Mouse (Mus musculus) macrophage (primary cell): Measurements from ENCODE around the gene Cemip. TPM values are rescaled to one million over a fixed set of nuclear protein-coding genes. Genes with fewer than 3 reads are reported as not detected.
"Not testable (repeated sequence)": the region's sequence is repeated elsewhere in the genome, so short reads cannot be mapped to it uniquely, and the experiment has no call there.

Experiments
- H3K27ac ChIP-seq: fragments of 350-480 bp; formaldehyde crosslinking; 2 replicates; pipeline ENCODE4 v1.9.0; 2021
- H3K36me3 ChIP-seq: fragments of 350-480 bp; formaldehyde crosslinking; 2 replicates; pipeline ENCODE4 v1.9.0; 2021; ENCODE audit errors: inconsistent target
- H3K4me3 ChIP-seq: fragments of 350-480 bp; formaldehyde crosslinking; 2 replicates; pipeline ENCODE4 v1.9.0; 2021; ENCODE audit errors: inconsistent target
- H3K79me2 ChIP-seq: fragments of 350-480 bp; formaldehyde crosslinking; 2 replicates; pipeline ENCODE4 v1.9.0; 2021; ENCODE audit errors: inconsistent target
- WGBS: methylation state at CpG from one replicate; pipeline ENCODE4 v1.1.7; 2026; ENCODE audit warnings: inconsistent platforms; ENCODE audit not compliant: missing documents; 5-methylcytosine and 5-hydroxymethylcytosine counted together
- polyA plus RNA-seq: library from polyadenylated mRNA; stranded (reverse); fragments of 250-400 nt; gene quantifications from 3 replicates; pipeline ENCODE4 v1.2.4, GENCODE M21; 2018; ENCODE audit warnings: inconsistent platforms

Gene Cemip
- polyA plus RNA-seq, 1 experiment from 2014 or later = 0.07 TPM

GRCm38 (mm10) chr7:83891433-83892332, 194.6 kb downstream of the Cemip start:
- peaks cover 26% of the 10 kb centered on the region for H3K79me2 ChIP-seq
- H3K27ac ChIP-seq = peak overlapping the region; percentile 46
- WGBS = 5% methylated on average over 44 of the region's 44 CpGs
- H3K36me3 ChIP-seq = no peaks in the 10 kb centered on the region
- H3K4me3 ChIP-seq = peak overlapping the region; percentile 93

- not testable (repeated sequence) for H3K27ac ChIP-seq, H3K36me3 ChIP-seq, H3K4me3 ChIP-seq
- H3K79me2 ChIP-seq = peaks cover 23% of the 10 kb centered on the region
- 96% methylated on average over 2 of the region's 5 CpGs for WGBS
These were observed 196.4 kb downstream of the Cemip start for GRCm38 (mm10) chr7:83889946-83890345.

DNA sequence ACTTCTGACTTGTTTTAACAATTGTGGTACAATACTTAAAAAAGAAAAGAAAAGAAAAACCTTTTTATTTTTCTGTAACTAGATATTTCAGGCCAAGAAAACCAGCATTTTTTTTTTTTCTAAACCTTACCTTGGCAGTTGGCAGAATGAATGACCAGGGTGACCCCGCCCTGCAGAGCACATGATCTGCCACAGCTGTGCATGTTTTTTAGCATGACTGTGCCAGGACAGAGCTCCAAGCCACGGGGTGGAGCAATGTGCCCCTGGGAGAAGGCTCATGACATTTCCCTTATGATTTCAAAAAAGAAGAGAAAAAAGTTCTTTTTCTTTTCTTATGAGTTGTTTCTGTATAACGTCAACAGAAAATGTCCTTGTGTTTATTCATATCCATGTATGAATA, 196.9 kb downstream of the Cemip start:
- peaks cover 22% of the 10 kb centered on the region for H3K79me2 ChIP-seq
- H3K27ac ChIP-seq = no peak overlapping the region

GRCm38 (mm10) chr7:83886366-83887129, 199.8 kb downstream of the Cemip start:
- peaks cover 20% of the 10 kb centered on the region for H3K79me2 ChIP-seq
- 97% methylated on average over 6 of the region's 6 CpGs for WGBS
- peaks cover 3% of the 10 kb centered on the region; the same call in 1 of the 2 replicates for H3K36me3 ChIP-seq
- no peak overlapping the region for H3K27ac ChIP-seq
- no peak overlapping the region for H3K4me3 ChIP-seq

More for the DNA sequence above, 196.9 kb downstream of the Cemip start:
- no peaks in the 10 kb centered on the region for H3K36me3 ChIP-seq
- H3K4me3 ChIP-seq = no peak overlapping the region
- 50% methylated on average over 3 of the region's 3 CpGs for WGBS

DNA sequence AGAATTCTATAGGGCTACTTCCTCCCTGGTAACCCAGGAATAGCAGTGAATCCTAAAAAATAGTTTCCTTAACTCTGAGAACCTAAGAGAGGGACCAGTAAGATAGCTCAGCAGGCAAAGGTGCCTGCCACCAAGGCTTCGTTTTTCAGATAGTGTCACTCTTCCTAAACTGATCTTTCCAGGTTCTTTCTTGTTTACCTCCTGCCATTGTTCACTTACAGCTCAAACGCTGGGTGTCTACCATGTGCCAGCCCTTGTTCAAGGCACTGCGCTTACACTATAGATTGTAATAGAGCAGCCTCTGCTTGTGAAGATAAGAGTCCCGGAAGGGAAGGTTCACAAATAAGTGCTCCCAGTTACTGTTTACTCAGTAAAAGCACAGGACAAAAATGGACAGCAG, 200.5 kb downstream of the Cemip start:
- no peak overlapping the region for H3K27ac ChIP-seq
- H3K79me2 ChIP-seq = peaks cover 27% of the 10 kb centered on the region
- H3K4me3 ChIP-seq = no peak overlapping the region
- 93% methylated on average over 4 of the region's 4 CpGs for WGBS
- H3K36me3 ChIP-seq = peaks cover 7% of the 10 kb centered on the region; the same call in 1 of the 2 replicates

DNA sequence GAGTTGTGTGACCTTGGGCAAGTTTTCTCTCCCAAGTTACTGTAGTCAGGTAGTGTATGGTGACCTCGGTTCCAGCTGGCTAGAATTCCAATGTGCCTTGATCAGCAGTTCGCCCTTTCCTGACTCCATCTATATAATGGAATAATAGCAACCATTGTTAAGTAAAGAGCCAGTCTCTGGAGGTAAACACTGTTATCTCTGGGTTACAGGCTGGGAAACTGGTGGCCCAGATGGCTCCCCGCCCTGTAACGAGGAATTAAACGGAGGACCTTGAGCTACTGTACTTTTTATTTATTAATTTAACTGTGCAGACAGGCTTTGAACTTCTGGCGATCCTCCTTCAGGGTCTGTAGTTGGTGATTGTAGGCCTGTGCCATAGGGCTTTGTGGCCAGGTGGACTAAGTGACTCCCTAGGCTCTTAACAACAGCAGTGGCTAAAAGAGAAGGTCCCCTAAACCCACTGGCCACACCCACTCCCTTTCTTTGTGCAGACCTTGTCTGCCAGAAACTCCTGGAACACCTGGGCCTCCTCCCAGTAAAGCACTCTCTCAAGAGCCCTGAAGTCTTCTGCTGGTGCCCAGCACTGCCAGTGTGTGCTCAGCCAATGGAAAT, 201.3 kb downstream of the Cemip start:
- 73% methylated on average over 6 of the region's 6 CpGs for WGBS
- peak overlapping the region; percentile 72 for H3K27ac ChIP-seq

DNA sequence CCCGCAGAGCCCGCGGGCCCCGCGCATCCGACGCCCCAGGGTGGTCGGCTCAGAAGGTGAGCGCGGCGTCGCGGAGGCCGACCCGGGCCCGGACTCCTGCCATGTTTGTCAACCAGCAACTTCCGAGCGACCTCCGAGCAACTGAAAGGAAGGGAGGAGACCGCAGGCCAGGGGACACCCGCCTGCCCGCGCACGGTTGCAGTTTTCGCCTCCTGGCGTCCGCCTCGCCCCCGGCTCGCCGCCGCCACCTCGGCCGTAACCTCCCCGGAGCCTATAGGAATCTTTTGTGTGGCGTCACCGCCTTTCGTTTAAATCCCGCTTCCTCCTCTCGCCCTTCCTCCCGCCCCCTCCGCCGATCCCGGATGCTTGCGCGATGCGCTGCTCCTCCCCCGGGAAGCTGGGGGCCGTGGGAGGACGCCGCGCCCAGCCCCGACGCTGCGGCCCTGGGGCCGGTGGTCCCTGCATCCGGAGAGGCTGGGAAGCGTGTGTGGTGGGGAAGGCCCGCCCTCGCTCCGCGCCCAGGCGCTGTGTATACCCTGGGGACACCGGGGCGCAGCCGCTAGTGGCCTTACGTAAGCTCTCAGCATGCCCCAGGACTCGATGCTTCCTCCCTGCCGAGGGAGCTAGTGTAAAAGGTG, 202.2 kb downstream of the Cemip start, which contains the start of the genes Tlnrd1 and Mesd:
Gene Tlnrd1 (minus strand): TSS at position 285 of the 638 bp plus-strand sequence.
Gene Mesd (plus strand): TSS at position 446 of the 638 bp plus-strand sequence.
- peaks cover 7% of the 10 kb centered on the region; the same call in 1 of the 2 replicates for H3K36me3 ChIP-seq
- under 1% methylated on average over 69 of the region's 69 CpGs for WGBS
- H3K4me3 ChIP-seq = peak within 1 kb of the TSS; percentile 63
- H3K79me2 ChIP-seq = peaks cover 44% of the 10 kb centered on the region
- H3K27ac ChIP-seq = peak within 1 kb of the TSS; percentile 72

More for the DNA sequence above, 201.3 kb downstream of the Cemip start:
- Histone ChIP-seq H3K4me3 (peak overlapping the region; percentile 63), H3K36me3 (peaks cover 7% of the 10 kb centered on the region; the same call in 1 of the 2 replicates), H3K79me2 (peaks cover 35% of the 10 kb centered on the region)

DNA sequence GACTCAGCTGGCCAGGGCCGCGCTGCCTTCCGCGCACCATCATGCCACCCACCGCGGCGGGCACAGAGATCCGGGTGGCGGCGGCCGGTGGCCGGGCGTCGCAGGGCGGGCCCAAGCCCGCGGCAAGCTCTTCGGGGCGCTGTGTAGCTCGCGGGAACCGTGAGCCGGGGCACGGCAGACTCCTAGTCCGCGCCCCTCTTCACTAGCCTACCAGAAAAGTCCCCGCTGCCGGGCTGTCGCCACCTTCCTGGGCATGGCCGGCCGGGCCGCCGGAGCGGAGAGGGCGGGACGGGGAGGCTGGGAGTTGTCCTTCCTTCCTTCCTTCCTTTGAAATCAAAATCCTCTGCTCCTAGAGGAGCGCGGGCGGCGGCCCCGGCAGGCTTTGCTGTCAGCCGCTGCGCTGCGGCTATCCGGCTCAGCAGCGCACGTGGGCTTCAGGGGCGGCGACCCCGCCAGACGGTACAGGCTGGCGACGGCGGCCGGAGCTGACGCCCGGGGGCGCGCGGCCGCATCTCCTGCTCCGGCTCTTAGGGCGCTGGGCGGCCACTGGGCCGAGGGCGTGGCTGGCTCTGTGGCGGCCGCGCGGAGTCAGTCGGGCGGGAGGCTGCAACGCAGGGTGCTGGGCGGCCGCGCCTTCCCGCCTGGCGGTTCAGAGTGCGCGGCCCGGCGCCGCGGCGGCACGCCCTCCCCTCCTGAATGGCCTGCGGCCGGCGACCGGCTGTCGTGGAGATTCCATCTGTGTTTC, 202.9 kb downstream of the Cemip start:
- Histone ChIP-seq H3K36me3 (peaks cover 7% of the 10 kb centered on the region; the same call in 1 of the 2 replicates), H3K27ac (no peak overlapping the region), H3K79me2 (peaks cover 51% of the 10 kb centered on the region), H3K4me3 (no peak overlapping the region; the same call in 1 of the 2 replicates)
- under 1% methylated on average over 73 of the region's 91 CpGs for WGBS

Other genes with a start within 250 kb of the Cemip start
- gene Tlnrd1, start 202.2 kb downstream of the Cemip start, polyA plus RNA-seq = 14.0 to 25.1 TPM (median 23.6 TPM) in 3 replicates
- 37.3 to 87.4 TPM (median 41.8 TPM) in 3 replicates for gene Mesd, start 202.0 kb downstream of the Cemip start, polyA plus RNA-seq
- gene Abhd17c, start 65.4 kb upstream of the Cemip start, polyA plus RNA-seq = 12.9 to 29.5 TPM (median 19.4 TPM) in 3 replicates